Mouse (Mus musculus) thymus, adult 2 months (tissue): ENCODE results near the gene Pik3ca.

Source experiments
- CTCF ChIP-seq: fragments of 200-500 bp; IDR thresholded peaks from 2 replicates; pipeline ENCODE4 v1.5.1; 2012; ENCODE audit warnings: mild to moderate bottlenecking, control low read depth, low read length, moderate library complexity, borderline replicate concordance; ENCODE audit not compliant: control insufficient read depth, poor library complexity, insufficient read depth; ENCODE audit errors: extremely low read depth
- POLR2A ChIP-seq: fragments of 200-500 bp; IDR thresholded peaks from 2 replicates; pipeline ENCODE4 v1.6.1; 2012; ENCODE audit warnings: mild to moderate bottlenecking, low read length, control low read depth, moderate library complexity; ENCODE audit not compliant: control insufficient read depth, poor library complexity, insufficient read depth; ENCODE audit errors: extremely low read depth

- TF ChIP-seq POLR2A (no peak), CTCF (no peak)
These were observed 112.3 kb downstream of the Pik3ca start, which contains the start of gene Zfp639 for GRCm38 (mm10) chr3:32509496-32510374.
